Mouse (Mus musculus): ENCODE measurements at regions not wholly inside any gene's neighbourhood (a gene's known extent, or its start where the extent isn't known, plus 50 kb on each side); places are given as distances from the start of the nearest gene placed in this dataset.
A peak's percentile ranks its signal among the peaks of the same experiment; 100 is the strongest.
"Not testable (repeated sequence)": the region's sequence is repeated elsewhere in the genome, so short reads cannot be mapped to it uniquely, and the experiment has no call there.

DNA sequence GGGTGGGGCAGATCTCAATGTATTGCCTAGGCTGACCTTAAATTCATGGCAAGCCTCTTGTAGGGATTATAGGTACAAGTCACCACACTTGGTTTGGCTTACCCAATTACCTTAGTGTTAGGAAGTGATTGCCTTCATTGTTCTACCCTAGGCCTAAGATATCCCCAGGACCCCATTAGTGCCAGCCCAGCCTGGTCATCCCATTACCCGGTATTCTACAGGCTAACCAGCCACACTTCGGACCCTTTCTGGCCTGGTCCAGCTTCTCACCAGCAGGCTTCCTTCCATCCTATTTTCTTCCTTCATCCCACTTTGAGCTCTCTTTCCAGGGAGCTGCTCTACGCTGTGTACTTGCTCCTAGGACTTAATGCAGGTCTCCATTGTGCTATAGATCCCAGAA, 59.5 kb downstream of the Tex35 start:
- no peak for DNase-seq

DNA sequence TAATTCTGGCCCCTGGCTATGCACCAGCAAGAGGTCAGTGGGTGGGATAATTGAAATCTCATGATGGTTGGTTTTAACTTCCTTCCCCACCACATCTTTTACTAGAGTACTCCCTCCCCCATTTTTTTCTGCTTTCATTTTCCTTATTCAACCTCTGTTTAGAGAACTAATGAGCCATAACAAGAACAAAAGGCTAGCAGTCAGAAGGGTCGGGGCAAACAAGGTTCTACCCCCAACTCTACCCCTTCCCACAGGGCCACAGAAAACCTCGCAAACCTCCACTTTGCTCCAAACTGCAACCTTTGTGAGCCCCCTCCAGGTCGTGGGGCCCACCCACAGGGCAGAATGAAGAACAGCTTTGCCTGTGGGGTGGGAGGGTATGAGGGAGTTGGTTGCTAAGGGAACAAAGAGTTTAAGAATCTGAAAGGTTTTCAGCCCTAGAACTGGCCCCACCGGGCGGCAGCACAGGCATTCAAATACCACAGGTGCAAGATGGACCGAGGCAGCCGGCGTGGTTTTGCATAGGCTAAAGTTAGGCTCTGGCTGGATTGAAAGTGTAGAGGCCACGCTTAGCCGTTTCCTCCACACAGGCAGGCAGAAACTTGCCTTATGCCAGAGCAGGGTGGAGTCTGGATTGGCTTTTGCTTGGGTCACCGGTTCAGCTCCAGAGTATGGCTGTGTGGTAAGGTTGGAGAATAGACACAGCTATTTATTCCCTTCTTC, 60.1 kb downstream of the Tex35 start:
- DNase-seq, result no peak

DNA sequence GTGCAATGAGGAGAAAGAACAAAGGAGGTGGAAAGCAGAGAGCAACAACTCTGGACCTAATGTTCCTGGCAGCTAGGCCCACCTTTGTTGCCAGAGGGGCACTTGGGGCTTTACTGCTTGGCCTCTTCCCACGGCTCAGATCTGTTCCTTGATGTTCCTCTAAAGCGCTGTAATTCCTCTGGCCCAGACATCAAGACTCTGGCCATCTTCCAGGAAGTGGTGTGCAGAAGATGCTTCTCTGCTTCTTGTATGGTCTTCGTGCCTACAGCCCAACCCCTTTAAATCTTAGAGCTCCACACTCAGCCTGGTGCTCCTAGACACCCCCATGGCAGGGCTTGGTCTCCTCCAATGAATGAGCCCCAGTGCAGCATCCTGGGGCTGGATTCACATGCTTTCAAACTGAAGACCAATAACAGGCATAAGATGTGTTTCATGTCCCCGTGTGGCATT, 60.7 kb downstream of the Tex35 start:
- DNase-seq, result no peak

- no peak for DNase-seq
Observed at GRCm38 (mm10) chr1:157046760-157047182, 61.7 kb downstream of the Tex35 start.

GRCm38 (mm10) chr1:157039836-157040196, 68.7 kb downstream of the Tex35 start:
- DNase-seq, result no peak

GRCm38 (mm10) chr1:157039016-157039835, 69.3 kb downstream of the Tex35 start:
- DNase-seq, result peak; percentile 72

GRCm38 (mm10) chr1:157038111-157039008, 70.1 kb downstream of the Tex35 start:
- DNase-seq, result no peak

- DNase-seq, result no peak
Observed at GRCm38 (mm10) chr1:157037246-157037991, 71.1 kb downstream of the Tex35 start.

- DNase-seq, result no peak
Observed at GRCm38 (mm10) chr1:157036779-157037178, 71.7 kb downstream of the Tex35 start.

GRCm38 (mm10) chr1:157035221-157035620, 73.3 kb downstream of the Tex35 start:
- DNase-seq, result not testable (repeated sequence)

GRCm38 (mm10) chr1:157028682-157029081, 79.8 kb downstream of the Tex35 start:
- no peak for DNase-seq

DNA sequence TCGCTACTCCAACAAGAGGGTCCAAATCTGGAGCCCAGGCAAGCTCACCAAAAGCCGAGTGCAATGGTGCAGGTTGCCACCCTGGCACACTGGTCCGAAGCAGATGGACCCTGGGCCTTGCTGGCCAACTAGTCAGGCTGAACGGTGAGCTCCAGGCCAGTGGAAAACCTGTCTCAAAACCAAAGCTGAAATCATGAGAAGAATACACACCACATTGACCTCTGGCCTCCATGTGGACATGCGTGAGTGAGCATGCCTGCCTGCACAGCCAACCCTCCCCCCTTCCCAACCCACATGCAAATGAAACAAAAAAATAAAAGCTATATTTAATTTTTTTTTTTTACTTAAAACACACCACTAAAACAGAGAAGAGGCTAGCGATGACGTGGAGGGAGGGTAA, 80.8 kb downstream of the Tex35 start:
- DNase-seq, result no peak

DNA sequence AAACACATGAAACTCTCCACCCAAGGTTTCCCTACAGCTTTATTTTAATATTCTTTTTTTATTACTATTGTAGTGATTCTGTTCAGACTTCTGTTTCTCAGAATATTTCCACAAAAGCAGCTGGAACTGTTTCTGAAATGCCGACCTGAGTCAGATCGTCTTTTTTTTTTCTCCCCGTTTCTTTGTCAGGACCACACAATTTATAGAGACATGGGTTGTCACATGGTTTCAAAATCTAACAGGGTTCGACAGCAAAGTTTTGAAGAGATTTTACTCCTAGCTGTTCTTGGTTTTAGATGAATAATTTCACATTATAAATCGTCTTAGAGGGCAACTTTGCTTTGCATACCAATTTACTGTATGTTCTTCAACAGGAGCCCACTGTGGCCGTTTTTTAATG, 84.0 kb upstream of the Ralgps2 start:
- no peak for DNase-seq

DNA sequence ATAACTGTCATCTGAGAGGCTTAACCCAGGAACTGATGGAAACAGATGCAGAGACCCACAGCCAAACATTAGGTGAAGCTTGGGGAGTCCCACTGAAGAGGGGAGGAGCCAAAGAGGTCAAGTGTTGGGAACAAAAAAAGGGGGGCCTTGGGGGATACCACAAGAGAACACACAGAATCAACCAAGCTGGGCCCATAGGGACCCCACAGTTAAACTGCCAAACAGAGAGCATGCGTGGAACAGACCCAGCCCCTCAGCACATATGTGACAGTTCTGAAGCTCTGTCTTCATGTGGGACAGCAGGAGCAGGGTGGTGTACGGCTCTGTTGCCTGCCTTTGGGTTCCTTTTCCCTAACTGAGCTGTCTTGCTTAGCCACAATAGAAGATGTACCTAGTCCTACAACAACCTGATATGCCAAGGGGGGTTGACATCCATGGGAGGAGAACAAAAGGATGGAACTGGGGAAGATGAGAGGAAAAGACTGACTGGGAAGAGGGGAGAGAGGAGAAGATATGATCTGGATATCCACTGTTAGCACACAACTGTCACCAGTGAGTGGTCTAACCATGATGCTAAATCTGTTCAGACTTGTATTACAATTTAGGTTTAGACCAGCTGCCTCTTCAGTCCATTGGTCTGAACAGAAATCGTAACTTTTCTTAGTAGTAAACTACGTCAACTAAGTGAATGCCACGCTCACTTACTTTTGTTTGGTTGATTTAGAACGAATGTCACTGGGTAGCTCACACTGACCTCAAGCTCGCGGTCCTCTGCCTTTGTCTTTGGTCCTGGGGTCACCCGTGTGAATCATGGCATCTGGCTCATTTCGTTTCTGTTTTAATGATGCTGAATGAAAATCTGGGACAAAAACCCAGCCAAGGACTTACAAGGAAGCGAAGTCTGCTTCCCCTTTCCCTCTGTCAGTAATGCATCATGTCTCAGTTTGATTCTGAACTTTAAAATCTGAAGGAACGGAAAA, 83.3 kb upstream of the Ralgps2 start:
- no peak for DNase-seq

- no peak for DNase-seq
Observed at GRCm38 (mm10) chr1:157019892-157020291, 80.5 kb upstream of the Ralgps2 start.

- no peak for DNase-seq
Observed at GRCm38 (mm10) chr1:157018726-157019125, 79.3 kb upstream of the Ralgps2 start.

- DNase-seq, result no peak
Observed at GRCm38 (mm10) chr1:157017198-157017994, 78.0 kb upstream of the Ralgps2 start.

DNA sequence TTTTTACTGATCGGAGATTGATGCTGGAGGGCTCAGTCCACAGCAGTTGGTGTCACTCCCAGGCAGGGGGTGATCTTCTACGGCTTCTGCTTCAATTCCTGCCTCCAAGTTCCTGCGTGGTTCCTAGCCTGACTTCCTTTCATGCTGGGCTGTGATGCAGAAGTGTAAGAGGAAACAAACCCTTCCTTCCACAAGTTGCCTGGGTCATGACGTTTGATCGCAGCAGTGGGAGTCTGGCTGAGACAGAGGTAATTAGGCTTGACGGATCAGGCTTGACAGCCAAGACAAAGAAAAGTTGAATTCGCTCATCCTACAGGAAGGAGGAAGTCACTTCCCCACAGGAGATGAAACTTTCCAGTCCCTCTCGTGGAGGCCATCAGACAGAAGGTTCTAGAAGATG, 77.2 kb upstream of the Ralgps2 start:
- no peak for DNase-seq
